Mouse (Mus musculus) liver, adult 2 months (tissue): Measurements from ENCODE around the gene Irf2. TPM values are rescaled to one million over a fixed set of nuclear protein-coding genes. Genes with fewer than 3 reads are reported as not detected.

Source experiments
- DNase-seq: peaks from one replicate; pipeline ENCODE4 v3.0.0-alpha.2; 2011; ENCODE audit warnings: low read depth, low spot score; ENCODE audit errors: extremely low read depth
- H3K27ac ChIP-seq: fragments of 200-500 bp; replicated peaks from 2 replicates; pipeline ENCODE4 v1.5.1; 2012; ENCODE audit warnings: low read depth, mild to moderate bottlenecking, control low read depth, inconsistent platforms, low read length; ENCODE audit not compliant: insufficient read depth
- H3K27me3 ChIP-seq: fragments of 200-500 bp; 2 replicates; pipeline ENCODE4 v1.6.1; 2012; ENCODE audit warnings: mild to moderate bottlenecking, moderate library complexity, low read length, inconsistent platforms; ENCODE audit not compliant: control insufficient read depth, insufficient read depth
- H3K36me3 ChIP-seq: fragments of 200-500 bp; 2 replicates; pipeline ENCODE4 v1.6.1; 2012; ENCODE audit warnings: low read length, inconsistent platforms; ENCODE audit not compliant: control insufficient read depth, insufficient read depth
- H3K4me1 ChIP-seq: fragments of 200-500 bp; 2 replicates; pipeline ENCODE4 v1.6.1; 2011; ENCODE audit warnings: low read length; ENCODE audit not compliant: control insufficient read depth, insufficient read depth
- H3K4me3 ChIP-seq: fragments of 200-500 bp; 2 replicates; pipeline ENCODE4 v1.5.1; 2011; ENCODE audit warnings: low read depth, mild to moderate bottlenecking, control low read depth, low read length, moderate library complexity; ENCODE audit not compliant: insufficient read depth
- H3K79me2 ChIP-seq: fragments of 200-500 bp; 2 replicates; pipeline ENCODE4 v1.6.1; 2012; ENCODE audit warnings: inconsistent platforms, mild to moderate bottlenecking, low read length, moderate library complexity; ENCODE audit not compliant: control insufficient read depth, insufficient read depth
- H3K9ac ChIP-seq: fragments of 200-500 bp; 2 replicates; pipeline ENCODE4 v1.6.1; 2012; ENCODE audit warnings: low read depth, mild to moderate bottlenecking, control low read depth, inconsistent platforms, low read length
- CTCF ChIP-seq: fragments of 200-500 bp; IDR thresholded peaks from 2 replicates; pipeline ENCODE4 v1.5.1; 2011; ENCODE audit warnings: low read depth, low read length, control low read depth
- POLR2A ChIP-seq: fragments of 200-500 bp; IDR thresholded peaks from 2 replicates; pipeline ENCODE4 v1.6.1; 2011; ENCODE audit warnings: low read length, control low read depth; ENCODE audit not compliant: insufficient read depth; ENCODE audit errors: extremely low read depth
- WGBS: fragments of 180-500 bp; shearing (Covaris S2); methylation state at CpG from one replicate; pipeline ENCODE4 v1.1.7; 2018; 5-methylcytosine and 5-hydroxymethylcytosine counted together
- polyA plus RNA-seq: library from polyadenylated mRNA; depleted of rRNA; stranded (reverse); fragments of >200 nt; gene quantifications from 2 replicates; pipeline ENCODE4 v1.2.3, GENCODE M21; 2012
- total RNA-seq: library from RNA; depleted of rRNA; stranded (reverse); fragments of >200 nt; gene quantifications from 2 replicates; pipeline ENCODE4 v1.2.3, GENCODE M21; 2014

Gene Irf2
- total and polyA plus RNA-seq, 2 experiments, result 13.7 to 23.4 TPM

GRCm38 (mm10) chr8:46859164-46859846 lies 119.8 kb downstream of the Irf2 start:
- H3K9ac ChIP-seq, result no peak overlapping the region
- no peaks in the 10 kb centered on the region for H3K36me3 ChIP-seq
- no peaks in the 10 kb centered on the region for H3K79me2 ChIP-seq
- H3K27me3 ChIP-seq, result no peaks in the 10 kb centered on the region
- 54% methylated on average over 7 of the region's 7 CpGs for WGBS
- no peak for DNase-seq
- peaks cover 1% of the 10 kb centered on the region; the same call in 1 of the 2 replicates for H3K4me1 ChIP-seq
- no peak for TF ChIP-seq CTCF
- TF ChIP-seq POLR2A, result no peak
- no peak overlapping the region for H3K4me3 ChIP-seq
- no peak overlapping the region for H3K27ac ChIP-seq

GRCm38 (mm10) chr8:46859847-46860167 lies 120.3 kb downstream of the Irf2 start:
- WGBS, result 72% methylated on average over 8 of the region's 8 CpGs
- DNase-seq, result no peak
- peaks cover 1% of the 10 kb centered on the region; the same call in 1 of the 2 replicates for H3K4me1 ChIP-seq
- H3K4me3 ChIP-seq, result no peak overlapping the region
- no peaks in the 10 kb centered on the region for H3K79me2 ChIP-seq
- H3K27ac ChIP-seq, result no peak overlapping the region
- H3K9ac ChIP-seq, result no peak overlapping the region
- TF ChIP-seq POLR2A (no peak), CTCF (no peak)
- H3K27me3 ChIP-seq, result no peaks in the 10 kb centered on the region
- no peaks in the 10 kb centered on the region for H3K36me3 ChIP-seq

GRCm38 (mm10) chr8:46862508-46862907 lies 123.0 kb downstream of the Irf2 start:
- H3K27me3 ChIP-seq, result no peaks in the 10 kb centered on the region
- no peak overlapping the region for H3K9ac ChIP-seq
- H3K27ac ChIP-seq, result no peak overlapping the region
- no peak for TF ChIP-seq POLR2A
- TF ChIP-seq CTCF, result no peak
- H3K4me3 ChIP-seq, result no peak overlapping the region
- H3K36me3 ChIP-seq, result no peaks in the 10 kb centered on the region
- DNase-seq, result no peak
- H3K4me1 ChIP-seq, result peaks cover 1% of the 10 kb centered on the region; the same call in 1 of the 2 replicates
- H3K79me2 ChIP-seq, result no peaks in the 10 kb centered on the region
- WGBS, result 94% methylated on average over 5 of the region's 5 CpGs

GRCm38 (mm10) chr8:46865428-46865827 lies 125.9 kb downstream of the Irf2 start:
- no peaks in the 10 kb centered on the region for H3K79me2 ChIP-seq
- H3K27ac ChIP-seq, result no peak overlapping the region
- H3K36me3 ChIP-seq, result no peaks in the 10 kb centered on the region
- H3K4me1 ChIP-seq, result no peaks in the 10 kb centered on the region
- no peak for DNase-seq
- TF ChIP-seq CTCF, result no peak
- TF ChIP-seq POLR2A, result no peak
- 86% methylated on average over 1 of the region's 1 CpGs for WGBS
- no peak overlapping the region for H3K4me3 ChIP-seq
- H3K9ac ChIP-seq, result no peak overlapping the region
- H3K27me3 ChIP-seq, result no peaks in the 10 kb centered on the region

GRCm38 (mm10) chr8:46867440-46867839 lies 127.9 kb downstream of the Irf2 start:
- Histone ChIP-seq H3K36me3 (no peaks in the 10 kb centered on the region), H3K79me2 (no peaks in the 10 kb centered on the region), H3K4me3 (no peak overlapping the region), H3K9ac (no peak overlapping the region), H3K4me1 (no peaks in the 10 kb centered on the region), H3K27ac (no peak overlapping the region), H3K27me3 (no peaks in the 10 kb centered on the region)
- TF ChIP-seq CTCF (no peak), POLR2A (no peak)
- 85% methylated on average over 4 of the region's 4 CpGs for WGBS
- DNase-seq, result no peak

GRCm38 (mm10) chr8:46868346-46869065 lies 129.0 kb downstream of the Irf2 start:
- 59% methylated on average over 8 of the region's 8 CpGs for WGBS
- Histone ChIP-seq H3K4me1 (no peaks in the 10 kb centered on the region), H3K4me3 (no peak overlapping the region), H3K36me3 (no peaks in the 10 kb centered on the region), H3K27ac (peak overlapping the region; percentile 44), H3K9ac (no peak overlapping the region), H3K27me3 (no peaks in the 10 kb centered on the region), H3K79me2 (no peaks in the 10 kb centered on the region)
- DNase-seq, result no peak
- TF ChIP-seq CTCF, result no peak
- no peak for TF ChIP-seq POLR2A
